Mouse (Mus musculus): ENCODE measurements at regions not wholly inside any gene's neighbourhood (a gene's known extent, or its start where the extent isn't known, plus 50 kb on each side); places are given as distances from the start of the nearest gene placed in this dataset.
"Not testable (repeated sequence)": the region's sequence is repeated elsewhere in the genome, so short reads cannot be mapped to it uniquely, and the experiment has no call there.

DNA sequence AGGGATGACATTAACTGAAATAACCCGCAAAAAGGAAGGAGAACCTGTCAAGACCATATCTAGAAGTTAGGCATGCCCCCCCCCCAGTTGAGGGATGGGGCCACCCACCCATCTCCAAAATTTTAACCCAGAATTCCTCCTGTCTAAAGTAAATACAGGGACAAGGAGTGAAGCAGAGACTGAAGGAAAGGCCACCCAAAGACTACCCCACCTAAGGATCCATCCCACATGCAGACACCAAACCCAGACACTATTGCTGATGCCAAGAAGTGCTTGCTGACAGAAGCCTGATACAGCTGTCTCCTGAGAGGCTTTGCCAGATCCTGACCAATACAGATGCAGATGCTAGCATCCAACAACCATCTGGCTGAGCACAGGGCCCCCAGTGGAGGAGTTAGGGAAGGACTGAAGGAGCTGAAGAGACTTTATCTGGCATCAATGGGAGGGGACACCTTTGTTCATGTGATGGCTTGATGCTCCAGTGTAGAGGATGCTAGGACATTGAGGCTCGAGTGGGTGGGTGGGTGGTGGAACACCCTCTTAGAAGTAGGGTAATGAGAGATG lies 379.2 kb upstream of the Ercc4 start:
- TF ChIP-seq POLR2A (IDR thresholded peaks at IDR 0.05; ENCODE audit: low read depth, low read length); CTCF (conservative IDR thresholded peaks at IDR 0.05; ENCODE audit: insufficient read depth, insufficient read length, low read depth, low read length): not testable (repeated sequence)
